Mouse (Mus musculus) myocyte (in vitro differentiated cells): ENCODE measurements around the gene Cacna1e. TPM values are rescaled to one million over a fixed set of nuclear protein-coding genes. Genes with fewer than 3 reads are reported as not detected.

Experiments used
- H3K27me3 ChIP-seq: one replicate; pipeline ENCODE4 v1.6.1; 2011; ENCODE audit not compliant: control insufficient read depth, insufficient read depth, insufficient read length
- H3K36me3 ChIP-seq: one replicate; pipeline ENCODE4 v1.6.1; 2011; ENCODE audit not compliant: control insufficient read depth, insufficient read depth
- H3K4me2 ChIP-seq: one replicate; pipeline ENCODE4 v1.6.1; 2011; ENCODE audit warnings: low read depth, control low read depth
- H3K4me3 ChIP-seq: one replicate; pipeline ENCODE4 v1.5.1; 2011; ENCODE audit warnings: mild to moderate bottlenecking, control low read depth, moderate library complexity
- H3K79me2 ChIP-seq: one replicate; pipeline ENCODE4 v1.6.1; 2011; ENCODE audit not compliant: control insufficient read depth, insufficient read depth
- H3ac ChIP-seq: one replicate; pipeline ENCODE4 v1.6.1; 2011; ENCODE audit not compliant: control insufficient read depth, insufficient read length
- CEBPB ChIP-seq: IDR thresholded peaks from 2 replicates; pipeline ENCODE4 v1.6.1; 2011; ENCODE audit warnings: mild to moderate bottlenecking, moderate library complexity; ENCODE audit not compliant: poor library complexity, insufficient read depth, severe bottlenecking
- E2F4 ChIP-seq: IDR thresholded peaks from one replicate; pipeline ENCODE4 v1.6.1; 2011; ENCODE audit warnings: mild to moderate bottlenecking, control low read depth, moderate library complexity; ENCODE audit not compliant: insufficient read depth
- MAX ChIP-seq: IDR thresholded peaks from one replicate; pipeline ENCODE4 v1.6.1; 2011; ENCODE audit warnings: low read depth, mild to moderate bottlenecking, control low read depth
- MYOD1 ChIP-seq, 3 experiments: IDR thresholded peaks; one replicate each; pipeline ENCODE4 v1.6.1; 2011; ENCODE audit warnings: control low read depth in 2 of 3, low read depth in 2 of 3, mild to moderate bottlenecking in 2 of 3, moderate library complexity in 1 of 3; ENCODE audit not compliant: insufficient read length in 2 of 3, control insufficient read depth in 1 of 3
- MYOG ChIP-seq, 3 experiments: IDR thresholded peaks; one replicate each; pipeline ENCODE4 v1.6.1; 2011; ENCODE audit warnings: control low read depth in 2 of 3, low read depth in 2 of 3, mild to moderate bottlenecking in 2 of 3; ENCODE audit not compliant: insufficient read length in 2 of 3, control insufficient read depth in 1 of 3, insufficient read depth in 1 of 3
- POLR2A ChIP-seq: IDR thresholded peaks from one replicate; pipeline ENCODE4 v1.6.1; 2011; ENCODE audit warnings: low read depth, mild to moderate bottlenecking, control low read depth, moderate library complexity; ENCODE audit not compliant: insufficient read length
- POLR2AphosphoS2 ChIP-seq: IDR thresholded peaks from one replicate; pipeline ENCODE4 v1.6.1; 2011; ENCODE audit warnings: low read depth, control low read depth; ENCODE audit not compliant: insufficient read length
- REST ChIP-seq: IDR thresholded peaks from one replicate; pipeline ENCODE4 v1.6.1; 2011; ENCODE audit warnings: mild to moderate bottlenecking, control low read depth, moderate library complexity; ENCODE audit not compliant: insufficient read depth, insufficient read length
- SRF ChIP-seq: IDR thresholded peaks from one replicate; pipeline ENCODE4 v1.6.1; 2011; ENCODE audit warnings: low read depth; ENCODE audit not compliant: control insufficient read depth, insufficient read length
- TCF12 ChIP-seq: IDR thresholded peaks from one replicate; pipeline ENCODE4 v1.6.1; 2011; ENCODE audit warnings: mild to moderate bottlenecking, control low read depth; ENCODE audit not compliant: poor library complexity, insufficient read depth, severe bottlenecking
- TCF3 ChIP-seq: IDR thresholded peaks from one replicate; pipeline ENCODE4 v1.6.1; 2011; ENCODE audit warnings: low read depth, control low read depth; ENCODE audit not compliant: insufficient read length
- USF1 ChIP-seq: IDR thresholded peaks from one replicate; pipeline ENCODE4 v1.6.1; 2011; ENCODE audit warnings: low read depth, mild to moderate bottlenecking, control low read depth, moderate library complexity
- polyA plus RNA-seq: library from polyadenylated mRNA; unstranded; fragments of >200 nt; fragmentation: generic; extraction: Trizol; gene quantifications from one replicate; pipeline ENCODE4 v1.2.1, GENCODE M21; 2012; ENCODE audit warnings: missing spikeins

Cacna1e gene
- polyA plus RNA-seq, 1 experiment, result not detected

- Histone ChIP-seq H3K4me2 (no peak overlapping the region), H3K27me3 (no peaks in the 10 kb centered on the region), H3K36me3 (no peaks in the 10 kb centered on the region), H3K79me2 (no peaks in the 10 kb centered on the region), H3K4me3 (no peak overlapping the region), H3ac (no peak overlapping the region)
- TF ChIP-seq TCF12 (no peak), USF1 (no peak), POLR2A (no peak), MAX (no peak), POLR2AphosphoS2 (no peak), CEBPB (no peak), REST (no peak), MYOG (IDR thresholded peaks at IDR 0.05; ENCODE audit: control insufficient read depth in 1 of 3, insufficient read depth in 1 of 3, insufficient read length in 2 of 3, low read depth in 2 of 3) (no peak)
These were observed 355.5 kb downstream of the Cacna1e start for GRCm38 (mm10) chr1:154528803-154529202.

DNA sequence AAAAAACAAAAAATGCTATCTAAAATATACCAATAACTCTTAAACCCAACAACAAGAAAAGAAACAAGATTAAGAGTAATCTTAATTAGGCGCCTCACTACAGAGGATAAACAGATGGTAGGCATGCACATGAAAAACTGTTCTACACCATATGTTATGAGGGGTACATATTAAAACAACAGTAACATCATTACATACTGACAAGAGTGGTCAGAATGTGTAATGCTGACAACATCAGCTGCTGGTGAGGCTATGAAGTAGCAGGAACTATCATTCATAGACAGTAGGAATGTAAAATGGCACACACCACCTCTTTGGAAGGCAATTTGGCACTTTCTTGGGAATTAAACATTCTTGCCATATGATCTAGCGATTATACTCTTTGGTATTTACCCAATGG lies 363.6 kb downstream of the Cacna1e start:
- Histone ChIP-seq H3K4me3 (no peak overlapping the region), H3K79me2 (no peaks in the 10 kb centered on the region), H3K27me3 (no peaks in the 10 kb centered on the region), H3ac (no peak overlapping the region), H3K4me2 (no peak overlapping the region), H3K36me3 (no peaks in the 10 kb centered on the region)
- TF ChIP-seq TCF3 (no peak), USF1 (no peak), E2F4 (no peak), MAX (no peak), CEBPB (no peak)

DNA sequence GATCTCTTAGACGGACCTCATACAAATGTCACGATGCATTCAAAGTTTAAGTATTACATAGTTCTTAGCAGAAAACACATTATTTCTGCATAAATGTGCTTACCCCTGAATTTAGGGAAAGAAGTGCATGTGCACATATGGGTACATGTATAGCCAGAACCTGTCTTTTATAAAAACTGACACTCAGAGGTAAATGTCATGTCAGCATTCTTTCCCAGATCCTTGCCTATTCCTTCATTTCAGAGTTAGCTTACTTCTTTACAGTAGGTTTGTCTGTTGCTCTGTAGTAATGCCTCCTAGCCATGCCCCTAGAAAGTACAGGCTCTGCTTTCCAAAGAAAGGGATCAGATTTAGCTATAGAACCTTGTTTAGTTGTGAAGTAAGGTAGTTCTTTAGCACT lies 369.0 kb downstream of the Cacna1e start:
- no peaks in the 10 kb centered on the region for H3K36me3 ChIP-seq
- TF ChIP-seq SRF (no peak), MAX (no peak), E2F4 (no peak), POLR2A (no peak), TCF3 (no peak), USF1 (no peak), MYOG (IDR thresholded peaks at IDR 0.05; ENCODE audit: control insufficient read depth in 1 of 3, insufficient read depth in 1 of 3, insufficient read length in 2 of 3, low read depth in 2 of 3) (no peak), CEBPB (no peak), REST (no peak), TCF12 (no peak), MYOD1 (IDR thresholded peaks at IDR 0.05; ENCODE audit: control insufficient read depth in 1 of 3, insufficient read length in 2 of 3, low read depth in 2 of 3) (no peak), POLR2AphosphoS2 (no peak)
- H3K27me3 ChIP-seq, result no peaks in the 10 kb centered on the region
- H3K79me2 ChIP-seq, result no peaks in the 10 kb centered on the region
- H3K4me2 ChIP-seq, result no peak overlapping the region
- no peak overlapping the region for H3ac ChIP-seq
- no peak overlapping the region for H3K4me3 ChIP-seq

GRCm38 (mm10) chr1:154511736-154512135 lies 372.6 kb downstream of the Cacna1e start:
- Histone ChIP-seq H3ac (no peak overlapping the region), H3K36me3 (no peaks in the 10 kb centered on the region), H3K4me2 (no peak overlapping the region), H3K79me2 (no peaks in the 10 kb centered on the region), H3K27me3 (no peaks in the 10 kb centered on the region), H3K4me3 (no peak overlapping the region)
- TF ChIP-seq E2F4 (no peak), REST (no peak), MYOD1 (IDR thresholded peaks at IDR 0.05; ENCODE audit: control insufficient read depth in 1 of 3, insufficient read length in 2 of 3, low read depth in 2 of 3) (no peak), SRF (no peak), MAX (no peak), TCF3 (no peak), TCF12 (no peak), POLR2A (no peak), CEBPB (no peak)

DNA sequence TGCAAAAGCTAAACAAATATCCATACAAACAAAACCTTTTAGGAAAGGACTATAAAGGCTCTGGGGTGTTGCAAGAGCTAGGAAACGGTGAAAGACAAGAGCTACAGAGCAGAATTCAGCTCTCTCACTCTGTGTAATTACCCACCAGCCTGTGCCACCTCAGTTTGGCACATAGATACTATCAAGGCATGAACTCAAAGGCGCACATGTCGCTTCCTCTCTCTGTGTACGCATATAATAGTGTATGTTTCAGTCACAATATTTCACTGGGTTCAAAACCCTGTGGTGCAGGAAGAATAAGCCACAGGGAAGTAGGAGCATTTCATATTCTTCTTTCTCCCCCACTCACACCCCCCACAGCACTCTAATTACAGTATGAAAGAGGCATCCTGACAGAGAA lies 380.3 kb downstream of the Cacna1e start:
- no peak overlapping the region for H3ac ChIP-seq
- H3K4me3 ChIP-seq, result no peak overlapping the region
- H3K4me2 ChIP-seq, result no peak overlapping the region
- no peaks in the 10 kb centered on the region for H3K27me3 ChIP-seq
- no peak for TF ChIP-seq SRF
- TF ChIP-seq MYOD1 (IDR thresholded peaks at IDR 0.05; ENCODE audit: control insufficient read depth in 1 of 3, insufficient read length in 2 of 3, low read depth in 2 of 3), result no peak
- no peak for TF ChIP-seq MAX
- TF ChIP-seq E2F4, result no peak
- no peak for TF ChIP-seq CEBPB
- TF ChIP-seq USF1, result no peak
- no peak for TF ChIP-seq REST
- TF ChIP-seq MYOG (IDR thresholded peaks at IDR 0.05; ENCODE audit: control insufficient read depth in 1 of 3, insufficient read depth in 1 of 3, insufficient read length in 2 of 3, low read depth in 2 of 3), result no peak
- TF ChIP-seq POLR2A, result no peak
- TF ChIP-seq TCF12, result no peak
- TF ChIP-seq TCF3, result no peak
- no peak for TF ChIP-seq POLR2AphosphoS2
- no peaks in the 10 kb centered on the region for H3K36me3 ChIP-seq
- no peaks in the 10 kb centered on the region for H3K79me2 ChIP-seq
